Mouse (Mus musculus) kidney, adult 2 months (tissue): Measurements from ENCODE around the gene Tapbpl.

Experiments
- CTCF ChIP-seq: fragments of 200-500 bp; conservative IDR thresholded peaks from 2 replicates; pipeline ENCODE4 v1.5.1; 2011; ENCODE audit warnings: low read depth, mild to moderate bottlenecking, control low read depth, low read length, moderate library complexity, mixed read lengths; ENCODE audit not compliant: insufficient read depth, insufficient read length
- POLR2A ChIP-seq: fragments of 200-500 bp; IDR thresholded peaks from one replicate; pipeline ENCODE4 v1.6.1; 2011; ENCODE audit warnings: low read depth, low read length, control low read depth

- TF ChIP-seq CTCF, result no peak
- no peak for TF ChIP-seq POLR2A
Measured at GRCm38 (mm10) chr6:125216898-125217297, 14.8 kb downstream of the Tapbpl start.
